7 mouse cellular contexts compared by ENCODE assay signal in the genomic region with DNA sequence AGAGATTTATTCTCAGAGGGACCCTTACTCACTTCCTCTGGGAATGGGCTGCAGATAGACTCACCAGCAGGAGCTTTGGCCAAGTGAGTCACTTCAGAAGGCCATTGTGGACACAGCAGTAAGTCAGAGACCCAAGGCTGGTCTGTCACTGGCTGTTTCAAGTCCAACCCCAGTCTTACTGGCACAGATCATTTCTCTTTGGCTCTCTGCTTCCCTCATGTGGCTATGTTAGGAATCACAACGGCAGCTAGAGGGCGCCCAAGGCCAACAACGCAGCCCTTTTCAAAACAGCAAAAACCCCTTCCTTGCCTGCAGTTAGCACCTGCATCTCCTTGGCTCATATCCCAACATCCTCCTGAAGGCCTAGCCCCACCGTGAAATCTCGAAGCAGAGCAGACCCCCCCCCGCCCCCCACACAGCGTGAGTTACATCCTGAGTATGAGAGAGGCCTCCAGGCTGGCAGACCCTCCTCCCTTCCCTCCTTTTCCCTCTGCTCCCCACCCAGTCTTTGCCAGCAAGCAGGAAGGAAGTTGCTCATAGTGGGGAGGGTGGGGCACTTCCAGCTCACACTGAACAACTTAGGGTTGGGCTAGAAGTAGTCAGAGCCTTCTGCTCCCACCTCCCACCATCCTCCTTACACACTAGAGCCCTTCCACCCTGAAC. TPM values are rescaled to one million over a fixed set of nuclear protein-coding genes. Genes with fewer than 3 reads are reported as not detected.
DNase-seq lines count a peak whose midpoint lies in the region; ATAC-seq lines count a peak whose summit lies in the region.

No protein-coding gene starts in this region.

- peak; percentile 91 for DNase-seq in adipocyte (ENCODE audit: low spot score)
- DNase-seq in gastrocnemius, postnatal 25 days = peak; percentile 57
- peak; percentile 83 to 91 for DNase-seq in left cerebral cortex, postnatal 14 days (ENCODE audit: low spot score in 2 of 2)
- peak; percentile 85 for DNase-seq in mesoderm, embryonic 11.5 days (ENCODE audit: low read depth, low spot score)
- DNase-seq in right cerebral cortex, postnatal 4 days = peak; percentile 82

- peak; percentile 77 for ATAC-seq in common myeloid progenitor, adult 5-6 weeks (replicated peaks; ENCODE audit: low read depth, poor library complexity, severe bottlenecking)
- ATAC-seq in inflammation-experienced regulatory T-cells, adult 6 months = peak; percentile 81

- intact Hi-C loops in left cerebral cortex, postnatal 14 days (cut with DNase I) = loop anchor here (2.0 kb wide), 1 partner anchor 94 kb away; no protein-coding TSS in a partner anchor

RNA-seq across cellular contexts. Expression of a gene that starts 3.7 kb away (rescaled TPM):
- total RNA-seq in common myeloid progenitor, adult 5-6 weeks (2017) = 0.05 TPM in 1 of 2 replicates, not detected in the other
- total RNA-seq in gastrocnemius, postnatal 25 days (2021) = 1 to 10 TPM; 5.6 to 7.7 TPM
- polyA plus RNA-seq in inflammation-experienced regulatory T-cells, adult 6 months (2017; shearing (Covaris generic)) = under 1 TPM in 2 of 3 experiments, not detected in 1; 0.08 to 0.17 TPM
- total RNA-seq in left cerebral cortex, postnatal 14 days (2021) = 10 to 100 TPM; 10.2 to 12.1 TPM

RNA-seq across cellular contexts. Expression of a gene that starts 9.5 kb away (rescaled TPM):
- 0.41 and 0.49 TPM in 2 replicates for total RNA-seq in common myeloid progenitor, adult 5-6 weeks (2017)
- 1 to 10 TPM; 2.1 to 3.7 TPM for total RNA-seq in gastrocnemius, postnatal 25 days (2021)
- polyA plus RNA-seq in inflammation-experienced regulatory T-cells, adult 6 months (2017; shearing (Covaris generic)) = under 1 TPM in 2 of 3 experiments, not detected in 1; 0.38 to 0.47 TPM
- 10 to 100 TPM; 19.9 to 22.1 TPM for total RNA-seq in left cerebral cortex, postnatal 14 days (2021)

RNA-seq across cellular contexts. Expression of a gene that starts 31.0 kb away (rescaled TPM):
- total RNA-seq in common myeloid progenitor, adult 5-6 weeks (2017) = 0.78 and 4.5 TPM in 2 replicates
- under 1 TPM; 0.10 to 0.19 TPM for total RNA-seq in gastrocnemius, postnatal 25 days (2021)
- polyA plus RNA-seq in inflammation-experienced regulatory T-cells, adult 6 months (2017; shearing (Covaris generic)) = 1 to 10 TPM; 1.1 to 1.7 (median 1.4) TPM
- 1 to 10 TPM; 2.1 to 3.4 TPM for total RNA-seq in left cerebral cortex, postnatal 14 days (2021)

RNA-seq across cellular contexts. Expression of a gene that starts 32.5 kb away (rescaled TPM):
- 11.5 and 32.2 TPM in 2 replicates for total RNA-seq in common myeloid progenitor, adult 5-6 weeks (2017)
- total RNA-seq in gastrocnemius, postnatal 25 days (2021) = 10 to 100 TPM; 33.1 to 40.2 TPM
- polyA plus RNA-seq in inflammation-experienced regulatory T-cells, adult 6 months (2017; shearing (Covaris generic)) = 10 to 100 TPM; 15.5 to 26.5 (median 20.9) TPM
- total RNA-seq in left cerebral cortex, postnatal 14 days (2021) = 10 to 100 TPM; 46.7 to 51.4 TPM

RNA-seq across cellular contexts. Expression of a gene that starts 52.3 kb away (rescaled TPM):
- not detected in 2 replicates for total RNA-seq in common myeloid progenitor, adult 5-6 weeks (2017)
- total RNA-seq in gastrocnemius, postnatal 25 days (2021) = under 1 TPM in 1 of 2 experiments, not detected in 1; 0.19 TPM
- polyA plus RNA-seq in inflammation-experienced regulatory T-cells, adult 6 months (2017; shearing (Covaris generic)) = not detected
- not detected for total RNA-seq in left cerebral cortex, postnatal 14 days (2021)

Comparison
In these comparisons a context has a peak if more than half of its experiments do, and no peak if none do; other contexts are left out.
1. Peak in every context shown above with its lines: DNase-seq and ATAC-seq.
2. RNA of a gene that starts 9.5 kb away (total RNA-seq): 19.9 to 22.1 TPM in left cerebral cortex, postnatal 14 days; 2.1 to 3.7 TPM in gastrocnemius, postnatal 25 days and 0.41 to 0.49 TPM in common myeloid progenitor, adult 5-6 weeks; every median in the first group is over 4 times any median in the second.